Mouse (Mus musculus): ENCODE results near the gene Lexm. TPM values are rescaled to one million over a fixed set of nuclear protein-coding genes. Genes with fewer than 3 reads are reported as not detected.

Lexm gene
- polyA plus RNA-seq, 1 experiment from 2014 or later, result not detected

DNA sequence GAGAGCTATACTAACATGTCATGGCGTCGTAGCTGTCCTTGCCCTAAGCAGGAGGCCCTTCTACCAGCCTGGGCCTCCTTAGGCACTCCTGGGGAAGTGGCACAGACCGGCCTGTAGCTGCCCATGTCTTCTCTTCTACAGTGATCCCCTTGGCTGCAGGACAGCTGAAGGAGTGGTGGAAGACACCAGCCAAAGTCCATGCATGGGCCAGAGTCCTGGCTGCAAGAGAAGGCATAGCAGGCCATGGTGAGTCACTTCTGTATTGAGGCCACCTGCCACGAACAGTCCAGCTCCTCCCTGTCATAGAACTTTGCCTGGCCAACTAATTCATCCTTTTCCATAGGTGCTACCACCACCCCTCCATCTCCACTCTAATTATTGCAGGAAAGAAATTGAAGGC is 1.9 kb upstream of the Lexm start:
- peaks cover 4% of the 10 kb centered on the region; the same call in 1 of the 2 replicates for H3K4me1 ChIP-seq (ENCODE audit: control insufficient read depth, insufficient read depth, low read length)
- WGBS, result 89% methylated on average over 4 of the region's 4 CpGs
- no peak for ATAC-seq
- peaks cover 25% of the 10 kb centered on the region for H3K27me3 ChIP-seq (replicated peaks; ENCODE audit: control insufficient read depth, insufficient read depth, low read length)
- H3K9ac ChIP-seq (ENCODE audit: low read length), result no peak overlapping the region
- no peak for DNase-seq (ENCODE audit: low spot score)
- H3K9me3 ChIP-seq (replicated peaks; ENCODE audit: control insufficient read depth, low read length), result no peaks in the 10 kb centered on the region
- H3K27ac ChIP-seq (ENCODE audit: low read depth, low read length), result no peak overlapping the region
- no peak overlapping the region for H3K4me3 ChIP-seq (ENCODE audit: low read depth, low read length)
- H3K36me3 ChIP-seq (ENCODE audit: control insufficient read depth, insufficient read depth, low read length), result no peaks in the 10 kb centered on the region
- H3K4me2 ChIP-seq (ENCODE audit: low read length), result no peak overlapping the region

DNA sequence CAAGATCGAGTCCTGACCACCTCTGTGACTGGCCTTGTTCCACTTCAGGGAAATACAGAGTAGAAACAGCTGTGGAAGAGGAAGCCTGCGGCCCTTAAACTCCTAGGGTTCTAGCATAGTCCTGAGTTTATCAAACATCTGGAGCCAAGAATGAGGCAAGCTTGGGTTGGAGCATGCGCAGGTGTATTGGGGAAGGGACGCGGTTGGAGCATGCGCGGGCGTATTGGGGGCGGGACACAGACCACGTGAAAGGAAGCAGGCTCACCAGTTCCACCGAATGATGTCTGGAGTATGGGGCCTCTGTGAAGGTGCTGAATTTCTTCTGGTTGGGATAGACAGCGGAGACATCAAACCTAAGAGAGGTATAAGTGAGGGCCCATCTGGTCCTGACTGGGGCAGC is 1.4 kb downstream of the Lexm start:
- ATAC-seq (no peak), DNase-seq (ENCODE audit: low spot score) (no peak)
- H3K36me3 ChIP-seq (ENCODE audit: control insufficient read depth, insufficient read depth, low read length), result no peaks in the 10 kb centered on the region
- no peaks in the 10 kb centered on the region for H3K27me3 ChIP-seq (replicated peaks; ENCODE audit: control insufficient read depth, insufficient read depth, low read length)
- peaks cover 4% of the 10 kb centered on the region; the same call in 1 of the 2 replicates for H3K4me1 ChIP-seq (ENCODE audit: control insufficient read depth, insufficient read depth, low read length)
- no peaks in the 10 kb centered on the region for H3K9me3 ChIP-seq (replicated peaks; ENCODE audit: control insufficient read depth, low read length)
- H3K4me2 ChIP-seq (ENCODE audit: low read length), result no peak overlapping the region
- H3K27ac ChIP-seq (ENCODE audit: low read depth, low read length), result no peak overlapping the region
- 86% methylated on average over 12 of the region's 12 CpGs for WGBS
- H3K9ac ChIP-seq (ENCODE audit: low read length), result no peak overlapping the region
- no peak overlapping the region for H3K4me3 ChIP-seq (ENCODE audit: low read depth, low read length)

DNA sequence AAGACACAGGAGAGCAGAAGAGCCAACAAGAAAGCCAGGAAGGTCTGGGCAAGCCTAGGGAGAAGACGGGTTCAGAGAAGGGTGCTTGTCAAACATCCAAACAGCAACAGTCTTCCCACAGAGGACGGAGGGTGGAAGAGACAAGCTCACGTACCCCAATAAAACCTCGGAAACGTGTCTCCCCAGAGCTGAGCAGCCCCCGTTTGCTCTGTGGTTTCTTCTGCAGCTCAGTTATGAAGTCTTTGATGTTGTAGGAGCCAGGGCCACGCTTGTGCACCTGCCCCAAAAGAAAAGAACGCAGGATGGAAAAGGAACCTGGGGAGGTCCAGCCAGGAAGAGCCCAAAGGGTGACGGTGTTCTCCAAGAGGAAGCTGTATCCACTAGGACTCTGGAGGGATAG is 2.2 kb downstream of the Lexm start:
- 86% methylated on average over 9 of the region's 9 CpGs for WGBS
- no peak for DNase-seq (ENCODE audit: low spot score)
- Histone ChIP-seq H3K9ac (ENCODE audit: low read length) (no peak overlapping the region), H3K27me3 (replicated peaks; ENCODE audit: control insufficient read depth, insufficient read depth, low read length) (no peaks in the 10 kb centered on the region), H3K9me3 (replicated peaks; ENCODE audit: control insufficient read depth, low read length) (no peaks in the 10 kb centered on the region), H3K4me2 (ENCODE audit: low read length) (no peak overlapping the region), H3K27ac (ENCODE audit: low read depth, low read length) (no peak overlapping the region), H3K36me3 (ENCODE audit: control insufficient read depth, insufficient read depth, low read length) (no peaks in the 10 kb centered on the region), H3K4me3 (ENCODE audit: low read depth, low read length) (no peak overlapping the region), H3K4me1 (ENCODE audit: control insufficient read depth, insufficient read depth, low read length) (peaks cover 4% of the 10 kb centered on the region; the same call in 1 of the 2 replicates)
- no peak for ATAC-seq

DNA sequence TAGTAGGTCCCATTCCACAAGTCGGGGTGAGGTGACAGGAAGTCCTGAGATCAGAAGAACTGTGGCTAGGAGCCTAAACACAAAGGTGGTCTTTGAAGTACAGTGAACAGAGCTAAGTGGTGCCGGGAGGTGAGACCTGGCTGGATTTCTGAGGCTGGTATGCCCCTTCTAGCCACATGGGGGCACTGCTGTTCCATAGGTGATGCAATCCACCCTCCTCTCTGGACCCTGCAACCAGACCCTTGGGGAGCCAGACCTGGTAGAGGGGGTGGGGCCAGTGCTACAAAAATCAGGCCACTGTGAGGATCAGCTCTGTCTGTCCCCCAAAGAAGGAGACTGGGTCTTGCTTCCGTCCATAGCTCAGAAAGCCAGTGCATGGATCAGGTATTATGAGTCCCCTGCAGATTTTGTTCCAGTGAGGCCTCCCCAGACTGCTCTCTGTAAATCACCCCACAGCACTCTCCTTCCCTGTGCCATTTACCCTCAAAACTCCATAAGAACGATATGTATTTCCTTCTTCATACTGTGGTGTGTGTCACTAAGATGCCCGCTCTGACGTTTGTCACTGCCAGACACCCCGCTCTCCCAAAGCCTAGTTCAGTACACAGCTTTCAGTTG is 2.8 kb downstream of the Lexm start:
- no peak overlapping the region for H3K27ac ChIP-seq (ENCODE audit: low read depth, low read length)
- H3K27me3 ChIP-seq (replicated peaks; ENCODE audit: control insufficient read depth, insufficient read depth, low read length), result no peaks in the 10 kb centered on the region
- peak; percentile 79 for ATAC-seq

DNA sequence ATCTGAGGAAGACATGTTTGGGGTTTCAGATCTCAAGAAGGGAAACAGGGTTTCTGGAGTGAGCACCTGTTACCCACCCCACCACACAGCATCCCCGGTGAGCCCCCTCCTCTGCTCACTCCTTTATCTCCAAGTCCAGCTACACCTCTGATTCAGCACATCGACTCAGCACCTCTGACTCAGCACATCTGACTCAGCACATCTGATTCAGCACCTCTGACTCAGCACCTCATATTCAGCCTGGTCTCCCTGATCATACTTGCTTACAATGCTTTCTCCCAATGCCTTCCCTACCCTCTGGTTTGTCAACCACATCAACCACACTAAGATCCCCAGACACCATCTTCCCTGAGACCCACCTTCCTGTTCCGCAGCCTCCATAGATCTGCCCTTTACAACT is 3.5 kb downstream of the Lexm start:
- no peak for ATAC-seq
- no peak for DNase-seq (ENCODE audit: low spot score)
- Histone ChIP-seq H3K4me1 (ENCODE audit: control insufficient read depth, insufficient read depth, low read length) (peaks cover 4% of the 10 kb centered on the region; the same call in 1 of the 2 replicates), H3K27me3 (replicated peaks; ENCODE audit: control insufficient read depth, insufficient read depth, low read length) (no peaks in the 10 kb centered on the region), H3K4me3 (ENCODE audit: low read depth, low read length) (no peak overlapping the region), H3K27ac (ENCODE audit: low read depth, low read length) (no peak overlapping the region), H3K9me3 (replicated peaks; ENCODE audit: control insufficient read depth, low read length) (no peaks in the 10 kb centered on the region), H3K9ac (ENCODE audit: low read length) (no peak overlapping the region), H3K4me2 (ENCODE audit: low read length) (no peak overlapping the region), H3K36me3 (ENCODE audit: control insufficient read depth, insufficient read depth, low read length) (no peaks in the 10 kb centered on the region)
- 79% methylated on average over 3 of the region's 3 CpGs for WGBS

More for the DNA sequence above, 2.8 kb downstream of the Lexm start:
- DNase-seq (ENCODE audit: low spot score), result peak; percentile 77
- no peak overlapping the region for H3K4me3 ChIP-seq (ENCODE audit: low read depth, low read length)
- no peaks in the 10 kb centered on the region for H3K36me3 ChIP-seq (ENCODE audit: control insufficient read depth, insufficient read depth, low read length)
- H3K9ac ChIP-seq (ENCODE audit: low read length), result no peak overlapping the region
- no peaks in the 10 kb centered on the region for H3K9me3 ChIP-seq (replicated peaks; ENCODE audit: control insufficient read depth, low read length)
- H3K4me1 ChIP-seq (ENCODE audit: control insufficient read depth, insufficient read depth, low read length), result peaks cover 4% of the 10 kb centered on the region; the same call in 1 of the 2 replicates
- no peak overlapping the region for H3K4me2 ChIP-seq (ENCODE audit: low read length)
- WGBS, result 44% methylated on average over 7 of the region's 7 CpGs

DNA sequence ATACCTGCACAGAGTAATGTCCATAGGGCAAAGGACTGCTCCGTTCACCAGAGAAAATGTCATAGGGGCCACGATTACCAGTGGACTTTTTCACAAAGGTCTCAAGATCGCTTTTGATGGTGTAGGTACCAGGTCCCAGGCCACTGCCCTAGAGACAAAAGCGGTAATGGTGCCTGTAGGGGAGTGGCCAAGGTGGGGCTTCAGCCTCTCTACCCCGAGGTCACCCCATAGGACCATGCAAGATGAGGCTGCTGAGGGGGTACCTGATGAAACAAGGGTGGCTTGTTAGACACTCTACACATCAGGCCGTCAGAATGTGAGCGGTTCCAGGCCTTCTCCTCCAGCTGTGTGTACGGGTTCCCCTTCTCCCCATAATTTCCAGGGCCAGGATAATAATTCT is 3.9 kb downstream of the Lexm start:
- H3K9me3 ChIP-seq (replicated peaks; ENCODE audit: control insufficient read depth, low read length), result no peaks in the 10 kb centered on the region
- H3K4me1 ChIP-seq (ENCODE audit: control insufficient read depth, insufficient read depth, low read length), result peaks cover 4% of the 10 kb centered on the region; the same call in 1 of the 2 replicates
- H3K36me3 ChIP-seq (ENCODE audit: control insufficient read depth, insufficient read depth, low read length), result no peaks in the 10 kb centered on the region
- WGBS, result 75% methylated on average over 8 of the region's 8 CpGs
- no peak for ATAC-seq
- DNase-seq (ENCODE audit: low spot score), result no peak
- no peak overlapping the region for H3K4me3 ChIP-seq (ENCODE audit: low read depth, low read length)
- H3K27ac ChIP-seq (ENCODE audit: low read depth, low read length), result no peak overlapping the region
- no peak overlapping the region for H3K9ac ChIP-seq (ENCODE audit: low read length)
- H3K4me2 ChIP-seq (ENCODE audit: low read length), result no peak overlapping the region
- no peaks in the 10 kb centered on the region for H3K27me3 ChIP-seq (replicated peaks; ENCODE audit: control insufficient read depth, insufficient read depth, low read length)

DNA sequence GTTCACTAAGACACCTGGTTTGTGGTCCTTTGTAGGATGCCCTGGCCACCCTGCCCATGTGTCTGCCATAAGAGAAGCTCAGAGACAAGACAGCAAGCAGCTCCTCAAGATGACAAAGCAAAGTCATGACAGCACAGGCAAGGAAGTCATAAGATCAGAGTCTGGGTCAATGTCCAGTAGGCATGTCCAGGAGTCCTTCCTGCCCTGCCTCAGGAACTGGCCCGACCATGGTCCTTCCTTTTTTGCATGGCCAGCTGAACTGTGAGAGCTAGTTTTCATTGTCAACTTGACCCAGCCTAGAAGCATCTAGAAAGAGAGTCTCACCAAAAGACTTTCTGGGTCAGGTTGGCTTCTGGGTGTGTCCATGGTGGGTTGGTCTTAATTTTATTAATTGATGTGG is 9.1 kb downstream of the Lexm start:
- ATAC-seq (no peak), DNase-seq (ENCODE audit: low spot score) (no peak)
- Histone ChIP-seq H3K27me3 (replicated peaks; ENCODE audit: control insufficient read depth, insufficient read depth, low read length) (no peaks in the 10 kb centered on the region), H3K36me3 (ENCODE audit: control insufficient read depth, insufficient read depth, low read length) (no peaks in the 10 kb centered on the region), H3K9ac (ENCODE audit: low read length) (no peak overlapping the region), H3K9me3 (replicated peaks; ENCODE audit: control insufficient read depth, low read length) (no peaks in the 10 kb centered on the region), H3K4me3 (ENCODE audit: low read depth, low read length) (no peak overlapping the region), H3K27ac (ENCODE audit: low read depth, low read length) (no peak overlapping the region), H3K4me2 (ENCODE audit: low read length) (no peak overlapping the region), H3K4me1 (ENCODE audit: control insufficient read depth, insufficient read depth, low read length) (no peaks in the 10 kb centered on the region)
- 91% methylated on average over 1 of the region's 1 CpGs for whole genome bisulfite sequencing

DNA sequence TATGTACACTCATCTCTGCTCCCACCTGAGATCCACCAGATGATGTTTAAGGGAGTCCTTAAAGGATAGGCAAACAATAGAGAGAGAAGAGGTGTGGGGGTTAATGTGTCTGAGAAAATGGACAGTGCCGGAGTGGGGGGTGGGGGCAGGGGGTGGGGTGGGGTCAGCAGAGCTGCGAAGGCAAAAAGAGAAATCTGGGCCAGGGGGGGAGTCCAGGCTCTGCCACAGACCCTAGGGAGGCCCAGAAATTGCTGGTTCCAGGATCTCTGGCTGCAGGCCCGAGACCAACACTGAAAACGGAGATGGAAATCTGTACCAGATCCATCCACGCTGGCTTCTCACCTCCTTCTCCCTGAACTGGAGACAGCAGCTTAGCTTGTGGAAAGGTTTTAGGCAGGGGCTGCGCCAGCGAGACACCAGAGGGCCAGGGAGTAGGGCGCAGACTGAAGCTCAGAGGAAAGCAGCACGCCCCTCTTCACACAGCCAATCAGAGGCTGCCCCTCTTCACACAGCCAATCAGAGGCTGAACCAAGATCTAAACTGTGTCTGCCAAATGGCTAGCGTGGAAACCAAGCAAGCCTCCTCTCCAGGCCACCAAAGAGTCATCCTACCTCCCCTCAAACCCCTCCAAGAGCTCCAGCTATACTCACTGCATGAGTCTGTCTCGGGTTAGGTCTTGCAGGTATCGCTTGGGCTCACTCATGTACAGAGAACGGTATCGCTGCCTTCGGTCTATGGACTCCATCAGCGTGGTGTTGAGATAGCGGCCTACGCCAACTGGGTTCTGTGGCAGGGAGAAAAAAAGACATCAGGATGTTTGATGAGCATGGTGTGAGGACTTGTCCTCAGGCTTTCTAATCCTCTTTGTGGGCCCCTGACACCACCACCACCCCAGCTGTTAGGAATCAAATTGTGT is 10.1 kb downstream of the Lexm start:
- ATAC-seq (peak; percentile 85), DNase-seq (ENCODE audit: low spot score) (peak; percentile 64)
- H3K4me2 ChIP-seq (ENCODE audit: low read length), result peak overlapping the region; percentile 32
- no peaks in the 10 kb centered on the region for H3K4me1 ChIP-seq (ENCODE audit: control insufficient read depth, insufficient read depth, low read length)
- no peak overlapping the region for H3K27ac ChIP-seq (ENCODE audit: low read depth, low read length)
- H3K9me3 ChIP-seq (replicated peaks; ENCODE audit: control insufficient read depth, low read length), result no peaks in the 10 kb centered on the region
- H3K36me3 ChIP-seq (ENCODE audit: control insufficient read depth, insufficient read depth, low read length), result no peaks in the 10 kb centered on the region
- no peaks in the 10 kb centered on the region for H3K27me3 ChIP-seq (replicated peaks; ENCODE audit: control insufficient read depth, insufficient read depth, low read length)
- 0 out of 2 replicates have a peak overlapping the region, but pooled peaks have one; percentile 1 for H3K4me3 ChIP-seq (ENCODE audit: low read depth, low read length)
- H3K9ac ChIP-seq (ENCODE audit: low read length), result no peak overlapping the region
- 44% methylated on average over 18 of the region's 18 CpGs for WGBS

DNA sequence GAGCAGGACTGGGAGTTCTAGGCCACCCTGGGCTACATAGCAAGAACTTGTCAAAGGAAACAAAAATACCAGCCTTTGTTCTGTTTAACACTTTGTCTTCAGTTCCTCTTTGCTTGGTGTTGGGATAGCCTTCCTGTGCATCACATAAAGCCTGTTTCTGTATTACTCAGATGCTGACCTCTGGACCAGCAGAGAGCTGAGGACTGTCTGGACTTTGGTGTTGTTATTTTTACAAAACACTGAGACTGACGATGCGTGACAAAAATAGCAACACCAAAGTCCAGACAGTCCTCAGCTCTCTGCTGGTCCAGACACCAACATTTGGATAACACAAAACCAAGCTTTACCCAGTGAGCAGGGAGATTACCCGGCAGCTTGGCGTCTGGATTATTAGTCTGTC is 16.3 kb downstream of the Lexm start:
- no peaks in the 10 kb centered on the region for H3K9me3 ChIP-seq (replicated peaks; ENCODE audit: control insufficient read depth, low read length)
- no peak overlapping the region for H3K4me2 ChIP-seq (ENCODE audit: low read length)
- DNase-seq (ENCODE audit: low spot score) (no peak), ATAC-seq (no peak)
- no peak overlapping the region for H3K9ac ChIP-seq (ENCODE audit: low read length)
- 90% methylated on average over 4 of the region's 4 CpGs for WGBS
- no peak overlapping the region for H3K27ac ChIP-seq (ENCODE audit: low read depth, low read length)
- no peak overlapping the region for H3K4me3 ChIP-seq (ENCODE audit: low read depth, low read length)
- H3K27me3 ChIP-seq (replicated peaks; ENCODE audit: control insufficient read depth, insufficient read depth, low read length), result no peaks in the 10 kb centered on the region
- H3K36me3 ChIP-seq (ENCODE audit: control insufficient read depth, insufficient read depth, low read length), result no peaks in the 10 kb centered on the region
- H3K4me1 ChIP-seq (ENCODE audit: control insufficient read depth, insufficient read depth, low read length), result no peaks in the 10 kb centered on the region
